In the genomic region with DNA sequence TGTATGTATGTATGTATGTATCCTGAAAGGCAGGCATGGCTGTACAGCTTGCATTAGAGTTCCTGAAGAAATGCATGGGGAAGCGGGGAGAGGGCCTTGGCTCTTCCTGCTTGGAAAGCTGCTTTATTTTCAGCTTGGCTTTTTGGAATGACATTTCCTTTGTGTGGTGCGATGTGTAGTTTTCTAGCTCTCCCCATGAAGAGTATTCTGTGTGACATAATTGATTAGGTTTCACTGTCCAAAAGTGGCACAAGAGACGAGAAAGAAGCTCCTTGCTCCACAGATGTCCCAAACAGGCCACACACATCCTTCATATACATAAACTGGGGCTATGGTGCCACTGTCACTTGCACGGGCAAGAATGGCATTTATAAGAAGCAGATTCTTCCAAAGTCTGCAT, we compare ENCODE assay signal across 10 mouse cellular contexts.
DNase-seq lines count a peak whose midpoint lies in the region; ATAC-seq lines count a peak whose summit lies in the region.
"Had no signal": no experiment of that assay in that cellular context is flagged by ENCODE, and none has a peak within 500 bp of the region (broad histone marks: within the 10 kb centered on the region; RNA-seq: fewer than 3 reads in every experiment).

No protein-coding gene starts in this region.

- H3K4me3 ChIP-seq in hindbrain, embryonic 13.5 days = no peak overlapping the region
- no peak overlapping the region for H3K4me3 ChIP-seq in hindbrain, embryonic 10.5 days
- H3K4me3 ChIP-seq in brown adipose tissue, adult 24 weeks (ENCODE audit: insufficient read depth, low read depth, low read length) = peak overlapping the region; percentile 35; the same call in 1 of the 2 replicates
- peak overlapping the region; percentile 33; the same call in 1 of the 2 replicates for H3K4me3 ChIP-seq in embryonic facial prominence, embryonic 14.5 days (ENCODE audit: low read depth, low read length)
- peak overlapping the region; percentile 46 for H3K4me3 ChIP-seq in limb, embryonic 15.5 days

- H3K9ac ChIP-seq in hindbrain, embryonic 13.5 days = no peak overlapping the region; the same call in 1 of the 2 replicates
- no peak overlapping the region for H3K9ac ChIP-seq in embryonic facial prominence, embryonic 14.5 days (ENCODE audit: low read depth, low read length)
- no peak overlapping the region for H3K9ac ChIP-seq in limb, embryonic 15.5 days

- H3K9me3 ChIP-seq in hindbrain, embryonic 13.5 days = no peaks in the 10 kb centered on the region
- H3K9me3 ChIP-seq in hindbrain, embryonic 10.5 days = no peaks in the 10 kb centered on the region
- no peaks in the 10 kb centered on the region for H3K9me3 ChIP-seq in embryonic facial prominence, embryonic 14.5 days (ENCODE audit: control insufficient read depth, low read length)
- H3K9me3 ChIP-seq in limb, embryonic 15.5 days = no peaks in the 10 kb centered on the region

- H3K4me1 ChIP-seq in hindbrain, embryonic 13.5 days (replicated peaks) = peaks cover 33% of the 10 kb centered on the region
- H3K4me1 ChIP-seq in hindbrain, embryonic 10.5 days (replicated peaks) = peaks cover 36% of the 10 kb centered on the region
- peaks cover 6% of the 10 kb centered on the region; the same call in 1 of the 2 replicates for H3K4me1 ChIP-seq in brown adipose tissue, adult 24 weeks (ENCODE audit: control insufficient read depth, insufficient read depth, insufficient read length, low read length)
- H3K4me1 ChIP-seq in embryonic facial prominence, embryonic 14.5 days (ENCODE audit: control insufficient read depth, insufficient read depth, low read length) = peaks cover 25% of the 10 kb centered on the region
- H3K4me1 ChIP-seq in limb, embryonic 15.5 days = peaks cover 52% of the 10 kb centered on the region

- DNase-seq in hindbrain, embryonic 10.5 days (ENCODE audit: low spot score) = no peak
- no peak for DNase-seq in embryonic facial prominence, embryonic 14.5 days (ENCODE audit: low spot score)
- no peak for DNase-seq in kidney, adult 8-10 months
- no peak for DNase-seq in adrenal gland, adult 18-20 months (ENCODE audit: low spot score in 2 of 2)
- no peak for DNase-seq in right cerebral cortex, postnatal 14 days
- DNase-seq: liver; thymus, postnatal 14 days had no signal

- no peak overlapping the region for H3K27ac ChIP-seq in hindbrain, embryonic 13.5 days
- no peak overlapping the region for H3K27ac ChIP-seq in hindbrain, embryonic 10.5 days
- no peak overlapping the region for H3K27ac ChIP-seq in brown adipose tissue, adult 24 weeks (replicated peaks; ENCODE audit: low read depth, low read length)
- no peak overlapping the region for H3K27ac ChIP-seq in embryonic facial prominence, embryonic 14.5 days (replicated peaks; ENCODE audit: low read depth, low read length)
- 0 out of 2 replicates have a peak overlapping the region, but pooled peaks have one; percentile 93 for H3K27ac ChIP-seq in limb, embryonic 15.5 days

- WGBS in hindbrain, embryonic 13.5 days = 67% methylated on average over 4 of the region's 4 CpGs
- WGBS in hindbrain, embryonic 10.5 days = 85% methylated on average over 4 of the region's 4 CpGs
- 73% methylated on average over 4 of the region's 4 CpGs for WGBS in embryonic facial prominence, embryonic 14.5 days
- 77% methylated on average over 4 of the region's 4 CpGs for WGBS in limb, embryonic 15.5 days

- ATAC-seq in hindbrain, embryonic 13.5 days (ENCODE audit: low FRiP score) = no peak
- no peak for ATAC-seq in embryonic facial prominence, embryonic 14.5 days (ENCODE audit: low read depth)
- no peak for ATAC-seq in limb, embryonic 15.5 days (ENCODE audit: insufficient number of reproducible peaks, low FRiP score, low TSS enrichment, low read depth)

- H3K27me3 ChIP-seq in hindbrain, embryonic 13.5 days = no peaks in the 10 kb centered on the region
- no peaks in the 10 kb centered on the region for H3K27me3 ChIP-seq in hindbrain, embryonic 10.5 days (ENCODE audit: insufficient read depth, poor library complexity, severe bottlenecking)
- H3K27me3 ChIP-seq in embryonic facial prominence, embryonic 14.5 days (replicated peaks; ENCODE audit: control insufficient read depth, insufficient read depth, low read length) = no peaks in the 10 kb centered on the region
- H3K27me3 ChIP-seq in limb, embryonic 15.5 days = no peaks in the 10 kb centered on the region

- peak overlapping the region; percentile 48 for H3K4me2 ChIP-seq in hindbrain, embryonic 13.5 days
- H3K4me2 ChIP-seq in embryonic facial prominence, embryonic 14.5 days (ENCODE audit: low read depth, low read length) = peak overlapping the region; percentile 53
- H3K4me2 ChIP-seq in limb, embryonic 15.5 days = peak overlapping the region; percentile 52

- H3K36me3 ChIP-seq in hindbrain, embryonic 13.5 days = no peaks in the 10 kb centered on the region
- no peaks in the 10 kb centered on the region for H3K36me3 ChIP-seq in hindbrain, embryonic 10.5 days
- H3K36me3 ChIP-seq in embryonic facial prominence, embryonic 14.5 days (ENCODE audit: control insufficient read depth, insufficient read depth, low read length) = no peaks in the 10 kb centered on the region
- H3K36me3 ChIP-seq in limb, embryonic 15.5 days = no peaks in the 10 kb centered on the region

Comparison
In these comparisons a context has a peak if more than half of its experiments do, and no peak if none do; other contexts are left out.
1. H3K4me3 ChIP-seq: peak in brown adipose tissue, adult 24 weeks (single experiment), embryonic facial prominence, embryonic 14.5 days (single experiment) and limb, embryonic 15.5 days (single experiment); none in hindbrain, embryonic 13.5 days (single experiment) and hindbrain, embryonic 10.5 days (single experiment).
2. Peak in every context shown above with its lines, with median percentiles within 50 percentile points of each other: H3K4me2 ChIP-seq.